Mouse (Mus musculus): ENCODE results near the gene Farsa. TPM values are rescaled to one million over a fixed set of nuclear protein-coding genes. Genes with fewer than 3 reads are reported as not detected.

The Farsa gene
- polyA plus RNA-seq (2015; fragmentation: Nextera tagmentation; extraction: Ambion mirVana) = 68.2 and 74.7 TPM in 2 replicates

GRCm38 (mm10) chr8:84856864-84857441 is at the start of gene Farsa:
Gene Farsa, plus strand, starts transcription at chr8:84856989.
- under 1% methylated on average over 39 of the region's 39 CpGs for WGBS
- peak; percentile 94 for DNase-seq (ENCODE audit: low spot score)
- Histone ChIP-seq H3K4me1 (replicated peaks; ENCODE audit: insufficient read depth, low read length) (0 out of 2 replicates have a peak, but pooled peaks cover 6% of the 10 kb centered on the region), H3K27ac (peak within 1 kb of the TSS; percentile 82), H3K36me3 (ENCODE audit: insufficient read depth, low read length) (0 out of 2 replicates have a peak, but pooled peaks cover 12% of the 10 kb centered on the region), H3K9me3 (replicated peaks; ENCODE audit: low read length) (no peaks in the 10 kb centered on the region), H3K4me2 (ENCODE audit: low read length) (peak within 1 kb of the TSS; percentile 84), H3K4me3 (replicated peaks; ENCODE audit: low read depth, low read length) (peak within 1 kb of the TSS; percentile 84), H3K9ac (ENCODE audit: low read depth, low read length) (peak within 1 kb of the TSS; percentile 91), H3K27me3 (ENCODE audit: insufficient read depth, low read length) (no peaks in the 10 kb centered on the region)
- TF ChIP-seq CTCF (IDR thresholded peaks at IDR 0.05; ENCODE audit: low read depth) = no peak
- peak; percentile 89 for ATAC-seq (replicated peaks; ENCODE audit: low FRiP score, low read depth)

DNA sequence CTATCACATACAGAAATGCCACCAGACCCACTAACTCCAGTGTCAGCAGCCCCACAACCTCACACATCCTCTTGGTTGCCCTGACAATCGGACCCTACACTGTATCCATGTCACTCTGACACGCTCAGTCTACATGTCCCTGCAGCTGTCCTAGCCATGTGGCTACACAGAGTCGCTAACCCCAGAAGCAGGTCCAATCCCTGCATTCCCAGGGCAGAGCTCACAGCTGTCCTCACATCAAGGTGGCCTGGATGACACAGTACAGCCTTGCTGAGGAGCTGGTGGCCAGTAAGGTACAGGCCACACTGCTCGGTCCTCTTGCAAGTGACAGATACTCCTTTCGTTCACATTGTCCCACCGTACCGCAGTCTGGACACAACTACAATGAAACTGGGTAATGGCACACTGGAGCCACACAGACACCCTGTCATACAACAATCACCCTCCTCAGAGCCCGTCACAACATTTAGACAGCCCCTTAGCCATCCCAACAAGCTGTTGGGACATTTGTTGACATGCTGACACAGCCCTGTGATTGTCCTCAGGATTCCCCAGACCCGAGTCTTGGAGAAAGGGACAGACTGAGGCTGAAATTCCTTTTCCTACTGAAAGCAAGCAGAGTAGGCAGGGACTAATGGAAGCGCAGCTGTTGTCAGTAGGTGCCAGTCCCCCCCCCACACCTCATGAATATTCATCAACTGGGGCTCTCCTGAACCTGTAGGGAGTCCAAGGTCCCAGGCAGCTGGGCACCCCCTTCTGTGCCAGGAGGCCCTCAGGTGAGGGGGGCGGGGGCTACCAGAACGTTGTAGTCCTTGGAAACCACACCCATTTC is 47.5 kb upstream of the Farsa start:
- Histone ChIP-seq H3K9me3 (replicated peaks; ENCODE audit: low read length) (no peaks in the 10 kb centered on the region), H3K4me2 (ENCODE audit: low read length) (no peak overlapping the region), H3K4me3 (replicated peaks; ENCODE audit: low read depth, low read length) (no peak overlapping the region), H3K4me1 (replicated peaks; ENCODE audit: insufficient read depth, low read length) (no peaks in the 10 kb centered on the region), H3K9ac (ENCODE audit: low read depth, low read length) (no peak overlapping the region), H3K27ac (no peak overlapping the region), H3K36me3 (ENCODE audit: insufficient read depth, low read length) (no peaks in the 10 kb centered on the region), H3K27me3 (ENCODE audit: insufficient read depth, low read length) (no peaks in the 10 kb centered on the region)
- 66% methylated on average over 12 of the region's 12 CpGs for WGBS
- ATAC-seq (replicated peaks; ENCODE audit: low FRiP score, low read depth) = no peak
- no peak for DNase-seq (ENCODE audit: low spot score)
- TF ChIP-seq CTCF (IDR thresholded peaks at IDR 0.05; ENCODE audit: low read depth) = no peak

GRCm38 (mm10) chr8:84809941-84810280 is 46.9 kb upstream of the Farsa start:
- H3K36me3 ChIP-seq (ENCODE audit: insufficient read depth, low read length) = no peaks in the 10 kb centered on the region
- H3K4me2 ChIP-seq (ENCODE audit: low read length) = no peak overlapping the region
- DNase-seq (ENCODE audit: low spot score) (no peak), ATAC-seq (replicated peaks; ENCODE audit: low FRiP score, low read depth) (no peak)
- no peak overlapping the region for H3K9ac ChIP-seq (ENCODE audit: low read depth, low read length)
- no peak for TF ChIP-seq CTCF (IDR thresholded peaks at IDR 0.05; ENCODE audit: low read depth)
- H3K9me3 ChIP-seq (replicated peaks; ENCODE audit: low read length) = no peaks in the 10 kb centered on the region
- 79% methylated on average over 5 of the region's 5 CpGs for WGBS
- H3K27ac ChIP-seq = no peak overlapping the region
- no peaks in the 10 kb centered on the region for H3K27me3 ChIP-seq (ENCODE audit: insufficient read depth, low read length)
- H3K4me3 ChIP-seq (replicated peaks; ENCODE audit: low read depth, low read length) = no peak overlapping the region
- H3K4me1 ChIP-seq (replicated peaks; ENCODE audit: insufficient read depth, low read length) = no peaks in the 10 kb centered on the region

GRCm38 (mm10) chr8:84810896-84811295 is 45.9 kb upstream of the Farsa start:
- DNase-seq (ENCODE audit: low spot score) (peak; percentile 92), ATAC-seq (replicated peaks; ENCODE audit: low FRiP score, low read depth) (peak; percentile 52)
- peak overlapping the region; percentile 15 for H3K4me3 ChIP-seq (replicated peaks; ENCODE audit: low read depth, low read length)
- no peaks in the 10 kb centered on the region for H3K4me1 ChIP-seq (replicated peaks; ENCODE audit: insufficient read depth, low read length)
- TF ChIP-seq CTCF (IDR thresholded peaks at IDR 0.05; ENCODE audit: low read depth) = peak; percentile 81
- H3K9ac ChIP-seq (ENCODE audit: low read depth, low read length) = no peak overlapping the region
- peak overlapping the region; percentile 51 for H3K4me2 ChIP-seq (ENCODE audit: low read length)
- H3K9me3 ChIP-seq (replicated peaks; ENCODE audit: low read length) = no peaks in the 10 kb centered on the region
- H3K27ac ChIP-seq = no peak overlapping the region
- WGBS = 1% methylated on average over 32 of the region's 32 CpGs
- H3K27me3 ChIP-seq (ENCODE audit: insufficient read depth, low read length) = no peaks in the 10 kb centered on the region
- H3K36me3 ChIP-seq (ENCODE audit: insufficient read depth, low read length) = no peaks in the 10 kb centered on the region

- H3K9ac ChIP-seq (ENCODE audit: low read depth, low read length) = no peak overlapping the region
- H3K27ac ChIP-seq = no peak overlapping the region
- H3K4me2 ChIP-seq (ENCODE audit: low read length) = peak overlapping the region; percentile 51
- no peak for ATAC-seq (replicated peaks; ENCODE audit: low FRiP score, low read depth)
- H3K36me3 ChIP-seq (ENCODE audit: insufficient read depth, low read length) = no peaks in the 10 kb centered on the region
- DNase-seq (ENCODE audit: low spot score) = no peak
- WGBS = 28% methylated on average over 10 of the region's 10 CpGs
- TF ChIP-seq CTCF (IDR thresholded peaks at IDR 0.05; ENCODE audit: low read depth) = no peak
- peak overlapping the region; percentile 15 for H3K4me3 ChIP-seq (replicated peaks; ENCODE audit: low read depth, low read length)
- no peaks in the 10 kb centered on the region for H3K9me3 ChIP-seq (replicated peaks; ENCODE audit: low read length)
- no peaks in the 10 kb centered on the region for H3K27me3 ChIP-seq (ENCODE audit: insufficient read depth, low read length)
- no peaks in the 10 kb centered on the region for H3K4me1 ChIP-seq (replicated peaks; ENCODE audit: insufficient read depth, low read length)
Observed at GRCm38 (mm10) chr8:84811303-84811702, 45.5 kb upstream of the Farsa start.

- DNase-seq (ENCODE audit: low spot score) = peak; percentile 91
- no peaks in the 10 kb centered on the region for H3K36me3 ChIP-seq (ENCODE audit: insufficient read depth, low read length)
- H3K27me3 ChIP-seq (ENCODE audit: insufficient read depth, low read length) = no peaks in the 10 kb centered on the region
- no peak overlapping the region for H3K9ac ChIP-seq (ENCODE audit: low read depth, low read length)
- no peak for ATAC-seq (replicated peaks; ENCODE audit: low FRiP score, low read depth)
- peak; percentile 88 for TF ChIP-seq CTCF (IDR thresholded peaks at IDR 0.05; ENCODE audit: low read depth)
- no peak overlapping the region for H3K4me2 ChIP-seq (ENCODE audit: low read length)
- H3K4me1 ChIP-seq (replicated peaks; ENCODE audit: insufficient read depth, low read length) = no peaks in the 10 kb centered on the region
- no peak overlapping the region for H3K27ac ChIP-seq
- H3K9me3 ChIP-seq (replicated peaks; ENCODE audit: low read length) = no peaks in the 10 kb centered on the region
- WGBS = under 1% methylated on average over 5 of the region's 5 CpGs
- H3K4me3 ChIP-seq (replicated peaks; ENCODE audit: low read depth, low read length) = no peak overlapping the region
Observed at GRCm38 (mm10) chr8:84813059-84813458, 43.7 kb upstream of the Farsa start.

Measured in kidney, postnatal 0 days (tissue).